Mouse (Mus musculus): ENCODE results near the gene Dxo.
"Not testable (repeated sequence)": the region's sequence is repeated elsewhere in the genome, so short reads cannot be mapped to it uniquely, and the experiment has no call there.

Dxo gene

GRCm38 (mm10) chr17:34836856-34837221, at the start of gene Dxo, which contains the start of gene Stk19:
TSS of gene Dxo (plus strand) at chr17:34837019.
TSS of gene Stk19 (minus strand) at chr17:34836945.
- DNase-seq: peak; percentile 96

GRCm38 (mm10) chr17:34795016-34795415, 41.8 kb upstream of the Dxo start:
- DNase-seq: no peak

- DNase-seq: peak; percentile 67
Measured at GRCm38 (mm10) chr17:34795633-34796032, 41.2 kb upstream of the Dxo start.

- no peak for DNase-seq
Measured at GRCm38 (mm10) chr17:34796311-34797140, 40.3 kb upstream of the Dxo start.

GRCm38 (mm10) chr17:34797211-34797995, 39.4 kb upstream of the Dxo start:
- not testable (repeated sequence) for DNase-seq

GRCm38 (mm10) chr17:34798071-34798470, 38.7 kb upstream of the Dxo start:
- not testable (repeated sequence) for DNase-seq

GRCm38 (mm10) chr17:34798866-34799530, 37.8 kb upstream of the Dxo start:
- DNase-seq: no peak

GRCm38 (mm10) chr17:34799531-34799925, 37.3 kb upstream of the Dxo start:
- DNase-seq: no peak

- DNase-seq: not testable (repeated sequence)
Measured at GRCm38 (mm10) chr17:34800781-34801305, 36.0 kb upstream of the Dxo start.

- not testable (repeated sequence) for DNase-seq
Measured at GRCm38 (mm10) chr17:34802756-34803155, 34.1 kb upstream of the Dxo start.

GRCm38 (mm10) chr17:34803367-34803766, 33.5 kb upstream of the Dxo start:
- not testable (repeated sequence) for DNase-seq

- DNase-seq: not testable (repeated sequence)
Measured at GRCm38 (mm10) chr17:34804301-34804700, 32.5 kb upstream of the Dxo start, which contains the start of gene Cyp21a1. TSS of gene Cyp21a1 (minus strand) at chr17:34804561.

GRCm38 (mm10) chr17:34804871-34805562, 31.8 kb upstream of the Dxo start:
- no peak for DNase-seq

- DNase-seq: no peak
Measured at GRCm38 (mm10) chr17:34807176-34807575, 29.6 kb upstream of the Dxo start.

GRCm38 (mm10) chr17:34808599-34809205, 28.1 kb upstream of the Dxo start:
- no peak for DNase-seq

- not testable (repeated sequence) for DNase-seq
Measured at GRCm38 (mm10) chr17:34810411-34810810, 26.4 kb upstream of the Dxo start.

GRCm38 (mm10) chr17:34810811-34811210, 26.0 kb upstream of the Dxo start:
- not testable (repeated sequence) for DNase-seq

- DNase-seq: no peak
Measured at GRCm38 (mm10) chr17:34811275-34811674, 25.5 kb upstream of the Dxo start.

GRCm38 (mm10) chr17:34813747-34814146, 23.1 kb upstream of the Dxo start:
- peak; percentile 38 for DNase-seq

GRCm38 (mm10) chr17:34814818-34815370, 21.9 kb upstream of the Dxo start:
- no peak for DNase-seq

- not testable (repeated sequence) for DNase-seq
Measured at GRCm38 (mm10) chr17:34830776-34831175, 6.0 kb upstream of the Dxo start.

Measured in kidney, adult 18-20 months (tissue).